Mouse (Mus musculus): ENCODE data around the gene Eef2kmt. TPM values are rescaled to one million over a fixed set of nuclear protein-coding genes. Genes with fewer than 3 reads are reported as not detected.

The Eef2kmt gene
- polyA plus RNA-seq, 1 experiment = 26.1 TPM

DNA sequence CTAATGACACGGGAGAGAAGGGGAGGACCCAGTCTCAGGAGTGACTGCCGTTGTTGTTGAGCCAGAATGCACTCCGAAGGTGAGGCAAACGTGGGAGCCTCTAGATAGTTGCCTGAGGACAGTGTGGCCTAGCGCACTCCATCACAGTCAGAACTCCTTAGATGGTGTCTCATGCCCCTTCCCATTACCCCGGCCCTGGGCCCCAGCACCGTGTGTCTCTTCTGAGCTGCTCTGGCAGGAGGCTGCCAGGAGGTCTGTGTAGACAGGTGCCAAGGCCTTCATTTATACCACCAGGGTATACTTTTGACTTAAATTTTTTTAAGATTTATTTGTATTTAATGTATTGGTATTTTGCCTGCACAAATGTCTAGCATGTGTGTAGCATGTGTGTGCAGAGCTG lies 8.1 kb upstream of the Eef2kmt start:
- Histone ChIP-seq H3K27ac (ENCODE audit: insufficient read depth, low read depth, low read length) (no peak overlapping the region), H3K27me3 (ENCODE audit: control insufficient read depth, insufficient read depth, low read length) (no peaks in the 10 kb centered on the region), H3K36me3 (ENCODE audit: control insufficient read depth, insufficient read depth, low read length) (no peaks in the 10 kb centered on the region), H3K4me3 (ENCODE audit: low read depth, low read length) (no peak overlapping the region), H3K4me1 (ENCODE audit: control insufficient read depth, insufficient read depth, insufficient read length, low read length) (no peaks in the 10 kb centered on the region)
- TF ChIP-seq POLR2A (IDR thresholded peaks at IDR 0.05; ENCODE audit: low read depth, low read length) (no peak), CTCF (IDR thresholded peaks at IDR 0.05; ENCODE audit: extremely low read depth, insufficient read length, insufficient replicate concordance, low read depth, low read length) (no peak)
- WGBS = 84% methylated on average over 7 of the region's 7 CpGs

GRCm38 (mm10) chr16:5263156-5263555 lies 7.4 kb upstream of the Eef2kmt start:
- Histone ChIP-seq H3K4me3 (ENCODE audit: low read depth, low read length) (no peak overlapping the region), H3K27ac (ENCODE audit: insufficient read depth, low read depth, low read length) (no peak overlapping the region), H3K4me1 (ENCODE audit: control insufficient read depth, insufficient read depth, insufficient read length, low read length) (no peaks in the 10 kb centered on the region), H3K27me3 (ENCODE audit: control insufficient read depth, insufficient read depth, low read length) (no peaks in the 10 kb centered on the region), H3K36me3 (ENCODE audit: control insufficient read depth, insufficient read depth, low read length) (no peaks in the 10 kb centered on the region)
- 78% methylated on average over 8 of the region's 8 CpGs for WGBS
- TF ChIP-seq POLR2A (IDR thresholded peaks at IDR 0.05; ENCODE audit: low read depth, low read length) = no peak
- no peak for TF ChIP-seq CTCF (IDR thresholded peaks at IDR 0.05; ENCODE audit: extremely low read depth, insufficient read length, insufficient replicate concordance, low read depth, low read length)

- peaks cover 5% of the 10 kb centered on the region; the same call in 1 of the 2 replicates for H3K36me3 ChIP-seq (ENCODE audit: control insufficient read depth, insufficient read depth, low read length)
- H3K4me1 ChIP-seq (ENCODE audit: control insufficient read depth, insufficient read depth, insufficient read length, low read length) = peaks cover 3% of the 10 kb centered on the region; the same call in 1 of the 2 replicates
- peak overlapping the region; percentile 82 for H3K4me3 ChIP-seq (ENCODE audit: low read depth, low read length)
- H3K27ac ChIP-seq (ENCODE audit: insufficient read depth, low read depth, low read length) = 0 out of 2 replicates have a peak overlapping the region, but pooled peaks have one; percentile 1
- no peaks in the 10 kb centered on the region for H3K27me3 ChIP-seq (ENCODE audit: control insufficient read depth, insufficient read depth, low read length)
- WGBS = under 1% methylated on average over 27 of the region's 27 CpGs
- TF ChIP-seq CTCF (IDR thresholded peaks at IDR 0.05; ENCODE audit: extremely low read depth, insufficient read length, insufficient replicate concordance, low read depth, low read length) (no peak), POLR2A (IDR thresholded peaks at IDR 0.05; ENCODE audit: low read depth, low read length) (no peak)
Observed at GRCm38 (mm10) chr16:5255081-5255740, 572 bp downstream of the Eef2kmt start.

DNA sequence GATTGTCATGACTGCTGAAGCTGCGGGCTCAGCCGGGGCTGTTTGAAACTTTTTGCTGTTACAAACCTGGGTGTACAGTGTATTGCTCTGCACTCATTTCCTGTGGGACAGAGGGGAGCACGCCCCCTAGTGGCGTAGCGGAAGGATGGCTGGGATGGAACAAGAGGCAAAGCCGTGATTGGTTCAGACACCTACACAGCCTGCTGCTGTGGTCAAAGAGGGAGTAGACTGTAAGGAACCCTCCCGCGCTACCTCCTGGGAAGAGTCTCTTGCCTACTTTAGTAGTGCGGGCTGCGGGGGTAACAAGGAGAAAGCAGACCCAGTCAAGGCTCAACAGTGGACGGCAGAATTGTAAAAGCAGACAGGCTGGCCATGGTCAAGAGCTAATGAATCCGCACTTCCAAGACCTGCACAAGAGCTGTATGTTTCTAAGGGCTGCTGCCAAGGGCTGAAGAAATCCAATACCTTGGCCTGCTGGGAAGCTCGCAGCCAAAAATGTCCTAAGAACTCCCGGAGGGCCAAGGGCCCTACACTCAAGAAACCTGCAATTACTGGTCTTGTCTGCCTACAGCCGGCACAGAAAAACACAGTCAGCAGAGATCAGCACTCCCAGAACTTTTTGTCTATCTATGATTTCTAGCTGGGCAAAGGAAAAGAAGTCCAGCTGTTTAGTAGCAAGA lies 1.3 kb downstream of the Eef2kmt start:
- no peak overlapping the region for H3K27ac ChIP-seq (ENCODE audit: insufficient read depth, low read depth, low read length)
- peak; percentile 98; the same call in 1 of the 2 replicates for TF ChIP-seq CTCF (IDR thresholded peaks at IDR 0.05; ENCODE audit: extremely low read depth, insufficient read length, insufficient replicate concordance, low read depth, low read length)
- no peak for TF ChIP-seq POLR2A (IDR thresholded peaks at IDR 0.05; ENCODE audit: low read depth, low read length)
- peaks cover 3% of the 10 kb centered on the region; the same call in 1 of the 2 replicates for H3K4me1 ChIP-seq (ENCODE audit: control insufficient read depth, insufficient read depth, insufficient read length, low read length)
- peak overlapping the region; percentile 58 for H3K4me3 ChIP-seq (ENCODE audit: low read depth, low read length)
- 1% methylated on average over 15 of the region's 15 CpGs for WGBS
- peaks cover 7% of the 10 kb centered on the region; the same call in 1 of the 2 replicates for H3K36me3 ChIP-seq (ENCODE audit: control insufficient read depth, insufficient read depth, low read length)
- H3K27me3 ChIP-seq (ENCODE audit: control insufficient read depth, insufficient read depth, low read length) = no peaks in the 10 kb centered on the region

DNA sequence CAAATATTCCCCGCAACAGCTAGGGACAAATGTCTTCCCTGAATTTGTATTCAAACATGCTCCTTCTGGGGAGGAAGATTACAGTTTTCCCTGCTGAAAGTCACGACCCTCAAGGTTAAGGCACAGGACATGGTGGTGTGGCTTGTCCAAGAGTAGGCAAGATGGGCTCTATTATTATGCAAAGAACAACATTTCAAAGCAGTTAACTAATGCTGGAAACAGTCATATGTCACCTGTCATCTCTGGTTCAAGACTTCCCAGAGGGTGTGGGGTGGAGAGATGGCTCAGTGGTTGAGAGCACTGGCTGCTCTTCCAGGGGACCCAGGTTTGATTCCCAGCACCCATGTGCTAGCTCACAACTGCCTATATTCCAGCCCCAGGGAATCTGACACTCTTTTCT lies 3.5 kb downstream of the Eef2kmt start:
- no peaks in the 10 kb centered on the region for H3K27me3 ChIP-seq (ENCODE audit: control insufficient read depth, insufficient read depth, low read length)
- WGBS = 87% methylated on average over 2 of the region's 2 CpGs
- no peak overlapping the region for H3K27ac ChIP-seq (ENCODE audit: insufficient read depth, low read depth, low read length)
- TF ChIP-seq POLR2A (IDR thresholded peaks at IDR 0.05; ENCODE audit: low read depth, low read length) (no peak), CTCF (IDR thresholded peaks at IDR 0.05; ENCODE audit: extremely low read depth, insufficient read length, insufficient replicate concordance, low read depth, low read length) (no peak)
- peaks cover 27% of the 10 kb centered on the region for H3K36me3 ChIP-seq (ENCODE audit: control insufficient read depth, insufficient read depth, low read length)
- peaks cover 3% of the 10 kb centered on the region; the same call in 1 of the 2 replicates for H3K4me1 ChIP-seq (ENCODE audit: control insufficient read depth, insufficient read depth, insufficient read length, low read length)
- H3K4me3 ChIP-seq (ENCODE audit: low read depth, low read length) = no peak overlapping the region

DNA sequence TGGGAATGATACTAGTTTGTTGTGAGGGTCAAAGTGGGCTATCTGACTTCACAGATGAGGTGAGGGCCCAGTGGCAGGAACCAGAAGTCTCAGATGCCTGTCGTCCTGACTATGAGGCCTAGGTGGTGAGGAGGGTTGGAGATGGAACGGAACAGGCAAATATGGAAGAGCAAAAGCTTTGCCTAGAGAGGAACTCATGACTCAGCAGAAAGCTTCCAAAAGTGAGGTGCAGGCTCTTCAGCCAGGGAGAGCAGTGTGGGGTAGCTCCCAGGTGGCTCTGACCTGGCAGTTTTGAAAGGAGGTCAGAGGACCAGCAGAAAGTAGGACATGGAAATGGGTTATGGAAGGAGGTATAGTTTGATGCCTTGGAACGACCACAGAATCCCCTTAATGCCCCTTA lies 4.9 kb downstream of the Eef2kmt start:
- Histone ChIP-seq H3K27ac (ENCODE audit: insufficient read depth, low read depth, low read length) (no peak overlapping the region), H3K4me1 (ENCODE audit: control insufficient read depth, insufficient read depth, insufficient read length, low read length) (peaks cover 3% of the 10 kb centered on the region; the same call in 1 of the 2 replicates), H3K4me3 (ENCODE audit: low read depth, low read length) (no peak overlapping the region), H3K36me3 (ENCODE audit: control insufficient read depth, insufficient read depth, low read length) (peaks cover 27% of the 10 kb centered on the region), H3K27me3 (ENCODE audit: control insufficient read depth, insufficient read depth, low read length) (no peaks in the 10 kb centered on the region)
- 89% methylated on average over 3 of the region's 3 CpGs for WGBS
- TF ChIP-seq CTCF (IDR thresholded peaks at IDR 0.05; ENCODE audit: extremely low read depth, insufficient read length, insufficient replicate concordance, low read depth, low read length) (no peak), POLR2A (IDR thresholded peaks at IDR 0.05; ENCODE audit: low read depth, low read length) (no peak)

DNA sequence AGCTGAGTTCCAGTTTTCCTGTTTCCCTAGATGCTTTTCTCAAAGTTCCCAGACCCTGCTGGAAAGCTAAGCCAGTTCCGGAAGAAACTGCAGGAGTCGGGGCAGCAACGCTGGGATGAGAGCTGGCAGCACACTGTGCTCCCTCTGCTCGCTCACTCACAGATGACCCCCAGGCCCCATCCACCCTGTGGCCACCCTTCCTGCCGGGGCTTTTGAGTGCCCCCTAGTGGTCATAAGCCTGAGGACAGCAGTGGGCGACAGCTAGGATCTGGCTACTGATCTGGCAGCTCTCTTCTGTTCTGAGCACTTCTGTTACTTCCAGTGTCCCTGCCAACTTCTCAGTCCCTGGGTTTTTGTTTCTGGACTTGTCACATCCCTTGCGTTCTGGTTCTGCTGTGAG lies 11.4 kb downstream of the Eef2kmt start:
- 46% methylated on average over 7 of the region's 7 CpGs for WGBS
- Histone ChIP-seq H3K36me3 (ENCODE audit: control insufficient read depth, insufficient read depth, low read length) (peaks cover 36% of the 10 kb centered on the region), H3K27me3 (ENCODE audit: control insufficient read depth, insufficient read depth, low read length) (no peaks in the 10 kb centered on the region), H3K4me3 (ENCODE audit: low read depth, low read length) (no peak overlapping the region), H3K27ac (ENCODE audit: insufficient read depth, low read depth, low read length) (no peak overlapping the region), H3K4me1 (ENCODE audit: control insufficient read depth, insufficient read depth, insufficient read length, low read length) (no peaks in the 10 kb centered on the region)
- TF ChIP-seq CTCF (IDR thresholded peaks at IDR 0.05; ENCODE audit: extremely low read depth, insufficient read length, insufficient replicate concordance, low read depth, low read length) = peak; percentile 73; the same call in 1 of the 2 replicates
- TF ChIP-seq POLR2A (IDR thresholded peaks at IDR 0.05; ENCODE audit: low read depth, low read length) = no peak

All from small intestine, adult 2 months (tissue).